Mouse (Mus musculus) E14TG2a.4 (cell line): ENCODE results near the gene Cux2.

Source experiments
- H3K27me3 ChIP-seq: 2 replicates; pipeline ENCODE4 v1.6.1; 2014; ENCODE audit warnings: low read length, control low read depth; ENCODE audit not compliant: insufficient read depth
- H3K36me3 ChIP-seq: 2 replicates; pipeline ENCODE4 v1.6.1; 2014; ENCODE audit warnings: low read length, control low read depth; ENCODE audit not compliant: insufficient read depth
- H3K4me1 ChIP-seq: replicated peaks from 2 replicates; pipeline ENCODE4 v1.6.1; 2014; ENCODE audit warnings: low read depth, low read length, control low read depth
- H3K4me3 ChIP-seq: replicated peaks from 2 replicates; pipeline ENCODE4 v1.5.1; 2014; ENCODE audit warnings: mild to moderate bottlenecking, low read length
- H3K9me3 ChIP-seq: 2 replicates; pipeline ENCODE4 v1.6.1; 2014; ENCODE audit warnings: low read length, control low read depth
- CTCF ChIP-seq: conservative IDR thresholded peaks from 2 replicates; pipeline ENCODE4 v1.5.1; 2014; ENCODE audit warnings: low read length
- NANOG ChIP-seq: IDR thresholded peaks from 2 replicates; pipeline ENCODE4 v1.6.1; 2014; ENCODE audit warnings: borderline replicate concordance, low read length, mixed read lengths
- POU5F1 ChIP-seq: IDR thresholded peaks from 2 replicates; pipeline ENCODE4 v1.6.1; 2014; ENCODE audit warnings: low read length, borderline replicate concordance

Gene Cux2

GRCm38 (mm10) chr5:122001311-122001710, 48.6 kb downstream of the Cux2 start:
- H3K4me1 ChIP-seq: peaks cover 21% of the 10 kb centered on the region
- H3K27me3 ChIP-seq: no peaks in the 10 kb centered on the region
- H3K4me3 ChIP-seq: peak overlapping the region; percentile 32; the same call in 1 of the 2 replicates
- TF ChIP-seq CTCF (no peak), NANOG (no peak), POU5F1 (no peak)
- H3K36me3 ChIP-seq: no peaks in the 10 kb centered on the region
- H3K9me3 ChIP-seq: no peaks in the 10 kb centered on the region

GRCm38 (mm10) chr5:122000381-122000780, 49.5 kb downstream of the Cux2 start:
- no peaks in the 10 kb centered on the region for H3K36me3 ChIP-seq
- H3K4me1 ChIP-seq: peaks cover 21% of the 10 kb centered on the region
- H3K27me3 ChIP-seq: no peaks in the 10 kb centered on the region
- no peak for TF ChIP-seq CTCF
- no peak for TF ChIP-seq POU5F1
- no peak for TF ChIP-seq NANOG
- no peak overlapping the region for H3K4me3 ChIP-seq
- no peaks in the 10 kb centered on the region for H3K9me3 ChIP-seq

DNA sequence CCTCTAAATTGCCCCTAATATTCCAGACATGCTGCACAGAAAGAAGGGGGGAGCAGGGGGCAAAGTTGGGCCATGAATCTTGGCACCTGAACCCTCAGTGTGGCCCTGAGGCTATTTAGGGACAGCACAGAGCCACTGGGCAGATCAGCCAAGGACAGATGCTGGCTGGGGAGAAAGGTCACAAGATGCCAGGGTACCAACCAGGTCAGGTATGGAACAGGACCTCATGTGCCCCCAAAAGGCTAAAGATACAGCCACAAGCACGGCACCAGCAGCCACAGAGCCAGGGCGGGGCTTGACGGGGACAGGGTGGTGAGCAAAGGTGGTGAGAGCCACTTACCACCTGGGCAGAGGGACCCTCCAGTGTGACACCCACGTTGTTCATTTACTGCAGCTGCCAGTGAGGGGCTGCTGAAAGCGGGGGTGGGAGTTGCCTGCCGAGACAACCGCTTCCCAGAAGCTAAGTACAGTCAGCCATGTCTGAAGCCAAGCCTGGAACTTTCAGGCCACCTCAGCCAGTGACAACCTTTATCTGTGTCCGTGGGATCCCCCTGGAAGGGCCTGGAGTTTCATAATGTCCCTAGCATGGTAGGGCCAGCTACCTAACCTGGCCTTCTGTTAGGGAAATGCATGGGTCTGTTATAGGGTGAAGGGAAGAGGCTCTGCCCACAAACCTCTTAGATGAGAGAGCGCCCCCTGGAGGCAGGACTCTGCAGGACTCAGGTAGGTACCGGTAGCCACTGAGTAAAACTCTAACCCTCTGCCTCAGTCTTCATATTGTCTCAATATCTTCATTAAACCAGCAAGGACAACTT, 50.7 kb downstream of the Cux2 start:
- Histone ChIP-seq H3K27me3 (no peaks in the 10 kb centered on the region), H3K9me3 (no peaks in the 10 kb centered on the region), H3K36me3 (no peaks in the 10 kb centered on the region), H3K4me3 (no peak overlapping the region), H3K4me1 (peaks cover 26% of the 10 kb centered on the region)
- peak; percentile 86 for TF ChIP-seq CTCF
- TF ChIP-seq POU5F1: no peak
- TF ChIP-seq NANOG: no peak

- no peak for TF ChIP-seq NANOG
- no peak for TF ChIP-seq POU5F1
- no peak for TF ChIP-seq CTCF
- H3K36me3 ChIP-seq: no peaks in the 10 kb centered on the region
- H3K9me3 ChIP-seq: no peaks in the 10 kb centered on the region
- no peak overlapping the region for H3K4me3 ChIP-seq
- H3K4me1 ChIP-seq: peaks cover 27% of the 10 kb centered on the region
- H3K27me3 ChIP-seq: no peaks in the 10 kb centered on the region
Observed at GRCm38 (mm10) chr5:121998281-121998680, 51.6 kb downstream of the Cux2 start.

GRCm38 (mm10) chr5:121996701-121997100, 53.2 kb downstream of the Cux2 start:
- no peaks in the 10 kb centered on the region for H3K27me3 ChIP-seq
- no peaks in the 10 kb centered on the region for H3K9me3 ChIP-seq
- TF ChIP-seq CTCF (no peak), NANOG (no peak), POU5F1 (no peak)
- H3K4me1 ChIP-seq: peaks cover 29% of the 10 kb centered on the region
- H3K4me3 ChIP-seq: no peak overlapping the region
- H3K36me3 ChIP-seq: no peaks in the 10 kb centered on the region

DNA sequence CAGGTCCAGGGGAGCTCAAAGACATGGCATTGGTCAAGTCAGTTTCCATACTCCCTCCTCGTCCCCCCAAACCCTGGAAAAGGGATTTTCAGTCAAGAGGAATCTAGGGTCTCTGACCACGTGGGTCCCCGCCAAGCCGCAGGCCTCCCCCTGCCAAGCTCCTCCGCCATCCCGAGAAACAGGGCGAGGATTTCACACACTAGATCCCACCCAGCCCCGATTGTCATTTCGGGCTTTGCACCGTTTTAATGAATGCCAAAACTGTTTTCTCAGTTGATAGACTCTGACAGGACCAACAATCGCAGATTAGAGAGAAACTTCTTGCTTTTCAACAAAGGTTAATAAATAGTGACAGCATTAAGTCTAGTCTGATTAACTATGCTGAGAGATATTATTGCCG, 55.1 kb downstream of the Cux2 start:
- H3K4me3 ChIP-seq: no peak overlapping the region
- H3K4me1 ChIP-seq: peaks cover 29% of the 10 kb centered on the region
- H3K27me3 ChIP-seq: no peaks in the 10 kb centered on the region
- TF ChIP-seq POU5F1 (no peak), NANOG (no peak), CTCF (no peak)
- no peaks in the 10 kb centered on the region for H3K9me3 ChIP-seq
- no peaks in the 10 kb centered on the region for H3K36me3 ChIP-seq

DNA sequence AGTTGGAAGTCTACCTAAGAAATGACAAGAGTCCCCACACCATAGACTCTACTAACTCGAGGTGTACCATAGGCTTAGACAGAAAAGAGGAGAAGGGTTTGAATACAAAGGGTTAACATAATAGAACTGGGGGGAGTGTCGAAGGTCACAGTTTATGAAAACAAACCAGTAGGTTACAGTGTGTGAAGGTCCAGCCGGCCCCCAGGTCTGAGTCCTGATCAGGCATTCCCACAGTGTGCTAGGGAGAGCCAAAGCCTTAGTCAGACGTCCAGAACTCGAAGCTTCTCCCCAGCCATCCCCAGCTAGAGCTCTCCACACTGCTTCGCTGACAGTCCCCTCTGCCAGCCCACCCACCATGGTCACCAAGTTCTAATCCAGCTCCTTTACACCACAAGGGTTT, 58.0 kb downstream of the Cux2 start:
- TF ChIP-seq POU5F1: no peak
- Histone ChIP-seq H3K9me3 (no peaks in the 10 kb centered on the region), H3K36me3 (no peaks in the 10 kb centered on the region)

DNA sequence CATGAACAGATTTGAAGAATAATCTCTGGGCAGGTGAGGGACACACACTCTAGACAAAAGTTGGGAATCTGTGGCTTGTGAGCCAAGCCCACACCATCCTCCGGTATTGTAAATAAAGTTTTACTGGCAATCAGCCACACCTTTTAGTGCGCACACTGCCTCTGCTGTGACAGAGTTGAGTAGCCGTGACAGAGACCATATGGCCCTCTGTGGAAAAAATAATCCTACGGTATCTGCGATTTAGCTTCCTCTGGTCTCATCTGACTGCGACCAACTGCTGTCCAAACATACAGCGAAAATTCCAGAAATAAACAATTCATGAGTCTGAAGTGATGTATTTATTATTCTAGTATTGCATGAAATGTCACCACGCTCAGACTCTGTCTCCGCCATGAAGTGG, 64.0 kb downstream of the Cux2 start:
- Histone ChIP-seq H3K27me3 (peaks cover 4% of the 10 kb centered on the region; the same call in 1 of the 2 replicates), H3K36me3 (no peaks in the 10 kb centered on the region), H3K9me3 (no peaks in the 10 kb centered on the region), H3K4me3 (no peak overlapping the region), H3K4me1 (peaks cover 24% of the 10 kb centered on the region)
- TF ChIP-seq CTCF (no peak), NANOG (no peak)

More for the DNA sequence above, 58.0 kb downstream of the Cux2 start:
- H3K4me1 ChIP-seq: peaks cover 29% of the 10 kb centered on the region
- H3K4me3 ChIP-seq: no peak overlapping the region
- no peaks in the 10 kb centered on the region for H3K27me3 ChIP-seq
